Mouse (Mus musculus) G1E (cell line): ENCODE measurements at regions not wholly inside any gene's neighbourhood (a gene's known extent, or its start where the extent isn't known, plus 50 kb on each side); places are given as distances from the start of the nearest gene placed in this dataset.

Source experiments
- CTCF ChIP-seq: IDR thresholded peaks from 2 replicates; pipeline ENCODE4 v1.5.1; 2012; ENCODE audit warnings: low read depth, low read length, inconsistent platforms, mixed read lengths
- GATA2 ChIP-seq: IDR thresholded peaks from 2 replicates; pipeline ENCODE4 v1.6.1; 2012; ENCODE audit warnings: low read depth, low read length, inconsistent platforms, borderline replicate concordance
- POLR2AphosphoS5 ChIP-seq: IDR thresholded peaks from 2 replicates; pipeline ENCODE4 v1.6.1; 2012; ENCODE audit warnings: low read depth, low read length, inconsistent platforms; ENCODE audit not compliant: insufficient replicate concordance

DNA sequence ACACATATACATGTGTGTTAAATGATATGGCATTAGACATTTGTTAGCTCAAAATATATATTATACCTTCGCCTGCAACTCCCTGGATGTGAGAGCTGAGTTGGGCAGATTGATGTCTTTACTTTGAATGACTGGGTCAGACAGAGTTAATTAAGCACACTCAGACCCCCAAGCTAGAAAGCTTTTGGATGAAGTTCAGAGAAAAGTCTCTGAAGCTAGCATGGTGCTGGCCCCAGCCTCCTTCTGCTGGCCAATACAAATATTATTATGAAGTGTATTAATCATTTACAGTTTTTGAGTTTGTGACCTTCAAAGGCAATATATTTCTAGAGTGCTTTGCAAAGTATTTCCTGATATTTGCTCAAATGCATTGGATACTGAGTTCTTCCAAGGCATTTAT is 1753.3 kb downstream of the Efna5 start:
- no peak for TF ChIP-seq CTCF
- TF ChIP-seq GATA2 = no peak
- TF ChIP-seq POLR2AphosphoS5 = no peak
